Mouse (Mus musculus) ES-CJ7 (cell line): Measurements from ENCODE around the gene Etfdh.
"Not testable (repeated sequence)": the region's sequence is repeated elsewhere in the genome, so short reads cannot be mapped to it uniquely, and the experiment has no call there.

Experiments used
- DNase-seq: peaks from one replicate; pipeline ENCODE4 v3.0.0; 2011; ENCODE audit warnings: low read depth, low spot score

Etfdh gene

DNA sequence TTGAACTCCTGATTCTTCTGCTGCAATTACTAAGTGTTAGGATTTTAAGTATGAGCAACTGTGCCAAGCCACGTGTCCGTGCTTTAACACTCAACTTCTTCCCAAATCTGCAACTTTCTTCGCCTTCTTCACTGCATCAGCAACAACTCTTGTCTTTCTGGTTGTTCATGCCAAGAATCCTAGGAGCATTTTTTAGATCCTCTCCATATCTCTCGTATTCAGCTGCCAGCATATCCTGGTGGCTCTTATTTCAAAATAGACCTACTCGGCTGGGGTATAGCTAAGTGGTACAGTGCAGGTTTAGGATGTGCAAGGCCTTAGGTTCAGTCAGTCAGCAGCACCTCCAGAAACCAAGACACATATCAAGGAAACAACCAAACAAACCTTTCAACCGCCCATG lies 51.7 kb downstream of the Etfdh start:
- DNase-seq, result no peak

DNA sequence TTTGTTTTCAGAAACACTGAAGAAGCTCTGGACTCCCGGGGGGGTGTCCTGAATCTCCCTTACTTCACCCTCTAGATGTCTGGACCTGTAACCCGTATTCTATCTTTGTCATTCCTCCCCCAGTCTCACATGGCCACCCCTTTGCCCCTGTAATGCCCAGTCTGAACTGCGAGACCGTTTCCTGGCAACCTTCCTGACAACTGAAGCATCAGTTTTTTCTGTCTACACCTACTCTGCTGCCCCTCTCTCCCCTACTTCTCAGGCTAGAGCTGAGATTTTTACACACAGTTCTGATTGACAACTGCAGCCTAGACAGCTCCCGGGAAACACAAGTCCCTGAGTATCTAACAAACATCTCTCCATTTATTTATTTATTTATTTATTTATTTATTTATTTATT lies 52.4 kb downstream of the Etfdh start:
- DNase-seq, result no peak

DNA sequence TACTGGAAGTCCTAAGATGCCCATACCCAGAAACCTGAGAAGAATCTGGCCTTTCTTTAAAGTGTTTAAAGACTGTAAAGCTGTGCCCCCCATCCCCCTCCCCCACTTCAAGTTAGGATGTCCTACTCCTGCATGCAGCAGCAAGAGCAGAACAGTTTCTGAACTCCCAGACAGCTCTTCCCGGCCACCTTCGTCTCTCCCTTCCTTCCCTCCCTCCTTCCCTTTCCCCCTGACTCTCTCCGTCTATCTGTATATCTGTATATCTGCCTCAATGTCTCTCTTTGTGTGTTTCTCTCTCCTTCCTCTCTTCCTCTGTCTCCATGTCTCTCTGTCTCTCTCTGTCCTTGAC lies 52.9 kb downstream of the Etfdh start:
- no peak for DNase-seq

DNA sequence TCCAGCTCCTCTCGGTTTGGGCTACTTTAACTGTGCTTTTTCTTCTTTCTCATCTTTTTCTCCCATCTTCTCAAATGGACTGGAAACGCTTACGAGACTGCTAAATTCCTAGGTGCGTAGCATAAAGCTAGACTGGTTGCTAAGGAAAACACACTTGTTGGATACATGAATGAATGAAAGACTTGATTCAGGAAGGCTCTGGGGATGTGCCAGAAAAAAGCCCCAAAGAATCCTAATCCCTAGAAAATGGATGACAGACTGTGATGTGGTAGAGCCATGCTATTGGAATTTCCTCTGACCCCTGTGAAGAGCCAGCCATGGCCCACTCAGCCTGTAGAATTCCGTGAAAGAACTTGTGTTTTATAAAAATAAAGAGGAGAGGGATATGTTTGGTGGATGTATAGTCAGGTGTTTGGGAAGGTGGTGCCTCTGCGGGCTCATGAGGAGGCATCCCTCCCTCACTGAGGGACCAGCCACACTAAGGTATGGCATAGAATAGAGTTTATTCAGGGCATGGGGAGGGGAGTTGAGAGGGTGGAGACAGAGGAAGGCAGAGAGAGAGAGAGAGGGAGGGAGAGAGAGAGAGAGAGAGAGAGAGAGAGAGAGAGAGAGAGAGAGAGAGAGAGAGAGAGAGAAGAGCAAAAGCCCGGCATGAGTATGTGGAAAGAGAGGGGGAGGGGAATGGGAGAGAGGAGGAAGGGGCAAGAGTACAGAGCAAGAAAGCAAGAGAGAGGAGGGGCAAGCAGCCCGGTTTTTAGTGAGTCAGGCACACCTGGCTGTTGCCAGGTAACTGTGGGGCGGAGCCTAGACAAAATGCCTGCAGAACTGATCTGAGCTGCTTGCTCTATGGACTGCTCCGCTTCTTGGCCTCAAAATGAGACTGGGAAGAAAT lies 53.5 kb downstream of the Etfdh start:
- peak; percentile 51 for DNase-seq

DNA sequence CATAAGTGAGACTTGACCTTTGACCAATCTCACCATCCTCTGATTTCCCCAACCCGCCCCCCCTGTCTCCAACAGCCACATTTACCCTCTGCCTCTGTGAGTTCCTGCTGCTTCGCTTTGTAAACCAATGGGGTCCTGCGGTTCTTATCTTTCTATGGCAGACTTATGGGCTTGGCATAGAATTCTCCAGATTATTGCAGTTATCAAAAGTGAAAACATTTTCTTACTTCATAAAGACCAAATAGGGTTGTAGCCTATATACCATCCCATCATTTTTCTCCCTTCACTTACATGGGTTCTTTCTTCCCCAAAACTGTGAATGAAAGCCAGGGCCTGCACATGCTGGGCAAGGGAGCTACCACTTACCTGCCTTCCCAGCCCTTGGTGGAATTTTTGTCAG lies 55.0 kb downstream of the Etfdh start:
- no peak for DNase-seq

DNA sequence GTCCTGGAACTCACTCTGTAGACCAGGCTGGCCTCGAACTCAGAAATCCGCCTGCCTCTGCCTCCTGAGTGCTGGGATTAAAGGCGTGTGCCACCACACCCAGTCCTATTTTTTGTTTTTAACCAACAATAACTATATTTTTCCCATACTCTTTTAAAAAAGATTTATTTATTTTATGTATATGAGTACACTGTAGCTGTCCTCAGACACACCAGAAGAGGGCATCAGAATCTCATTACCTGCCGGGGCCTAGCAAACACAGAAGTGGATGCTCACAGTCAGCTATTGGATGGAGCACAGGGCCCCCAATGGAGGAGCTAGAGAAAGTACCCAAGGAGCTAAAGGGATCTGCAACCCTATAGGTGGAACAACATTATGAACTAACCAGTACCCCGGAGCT lies 55.9 kb downstream of the Etfdh start:
- not testable (repeated sequence) for DNase-seq

- no peak for DNase-seq
Observed at GRCm38 (mm10) chr3:79572399-79572798, 56.9 kb downstream of the Etfdh start.

DNA sequence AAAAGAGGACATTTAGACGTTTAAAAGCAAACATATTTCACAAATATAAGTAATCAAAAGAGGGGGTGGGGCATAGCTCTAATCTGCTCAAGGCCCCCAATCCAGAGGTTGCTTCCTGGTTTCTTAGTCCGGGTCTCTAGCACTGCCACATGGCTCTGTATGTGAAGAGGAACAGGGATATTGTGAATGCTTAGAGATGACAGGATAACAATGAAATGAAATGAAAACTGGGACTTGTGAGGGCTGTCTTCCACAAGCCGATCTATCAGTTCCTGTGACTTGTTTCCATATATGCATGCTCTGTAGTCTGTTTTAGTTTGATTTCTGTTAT lies 60.0 kb downstream of the Etfdh start:
- no peak for DNase-seq

- peak; percentile 70 for DNase-seq
Observed at GRCm38 (mm10) chr3:79568629-79569350, 60.5 kb downstream of the Etfdh start.

DNA sequence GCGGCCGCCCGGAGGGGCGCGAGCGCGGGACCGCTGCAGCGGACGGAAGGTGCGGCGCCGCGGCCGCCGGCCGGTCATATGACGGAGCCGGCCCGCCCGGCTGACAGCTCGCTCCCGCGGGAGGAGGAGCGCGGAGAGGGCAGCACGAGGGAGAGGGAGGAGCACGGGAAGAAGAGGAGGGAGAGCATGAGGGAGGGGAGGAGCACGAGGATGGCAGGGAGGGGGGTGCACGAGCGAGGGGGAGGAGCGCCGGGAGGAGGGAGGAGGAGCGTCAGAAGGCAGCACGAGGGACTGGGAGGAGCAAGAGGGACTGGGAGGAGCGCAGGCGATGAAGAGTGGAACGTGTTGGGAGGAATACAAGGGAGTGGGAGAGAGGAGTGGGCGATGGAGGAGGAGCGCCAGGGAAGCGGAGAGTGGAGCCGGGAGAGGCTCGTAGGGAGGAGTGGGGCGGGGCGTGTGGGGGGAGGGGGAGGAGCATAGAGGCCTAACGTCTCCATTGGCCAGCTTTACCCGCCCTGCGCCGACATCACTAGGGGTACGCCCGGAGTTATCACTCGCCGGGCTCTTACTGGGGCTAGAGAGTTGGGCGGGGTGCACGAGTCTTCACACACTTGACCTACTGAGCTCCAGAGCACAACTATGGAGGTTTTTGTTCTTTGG lies 61.5 kb downstream of the Etfdh start, which contains the start of gene Fnip2:
Gene Fnip2 (minus strand): TSS at position 94 of the 660 bp plus-strand sequence.
- peak; percentile 99 for DNase-seq

GRCm38 (mm10) chr3:79566716-79567691 lies 62.3 kb downstream of the Etfdh start:
- DNase-seq, result no peak

GRCm38 (mm10) chr3:79564875-79565606 lies 64.3 kb downstream of the Etfdh start:
- no peak for DNase-seq

DNA sequence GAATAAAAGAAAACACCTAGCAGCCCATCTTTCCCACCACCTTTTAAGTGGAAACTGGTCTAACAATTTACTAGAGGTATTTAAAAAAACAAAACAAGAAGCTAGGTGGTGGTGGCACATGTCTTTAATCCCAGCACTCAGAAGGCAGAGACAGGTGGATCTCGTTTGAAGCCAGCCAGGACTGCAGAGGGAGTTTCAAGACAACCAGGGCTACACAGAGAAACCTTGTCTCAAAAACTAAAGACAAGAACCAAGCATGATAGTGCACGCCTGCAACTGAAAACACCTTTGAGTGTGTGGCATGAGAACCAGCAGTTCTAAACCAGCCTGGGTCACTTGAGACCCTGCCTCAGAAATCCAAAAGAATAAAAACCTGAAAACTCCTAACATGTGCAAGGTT lies 65.8 kb downstream of the Etfdh start:
- no peak for DNase-seq

DNA sequence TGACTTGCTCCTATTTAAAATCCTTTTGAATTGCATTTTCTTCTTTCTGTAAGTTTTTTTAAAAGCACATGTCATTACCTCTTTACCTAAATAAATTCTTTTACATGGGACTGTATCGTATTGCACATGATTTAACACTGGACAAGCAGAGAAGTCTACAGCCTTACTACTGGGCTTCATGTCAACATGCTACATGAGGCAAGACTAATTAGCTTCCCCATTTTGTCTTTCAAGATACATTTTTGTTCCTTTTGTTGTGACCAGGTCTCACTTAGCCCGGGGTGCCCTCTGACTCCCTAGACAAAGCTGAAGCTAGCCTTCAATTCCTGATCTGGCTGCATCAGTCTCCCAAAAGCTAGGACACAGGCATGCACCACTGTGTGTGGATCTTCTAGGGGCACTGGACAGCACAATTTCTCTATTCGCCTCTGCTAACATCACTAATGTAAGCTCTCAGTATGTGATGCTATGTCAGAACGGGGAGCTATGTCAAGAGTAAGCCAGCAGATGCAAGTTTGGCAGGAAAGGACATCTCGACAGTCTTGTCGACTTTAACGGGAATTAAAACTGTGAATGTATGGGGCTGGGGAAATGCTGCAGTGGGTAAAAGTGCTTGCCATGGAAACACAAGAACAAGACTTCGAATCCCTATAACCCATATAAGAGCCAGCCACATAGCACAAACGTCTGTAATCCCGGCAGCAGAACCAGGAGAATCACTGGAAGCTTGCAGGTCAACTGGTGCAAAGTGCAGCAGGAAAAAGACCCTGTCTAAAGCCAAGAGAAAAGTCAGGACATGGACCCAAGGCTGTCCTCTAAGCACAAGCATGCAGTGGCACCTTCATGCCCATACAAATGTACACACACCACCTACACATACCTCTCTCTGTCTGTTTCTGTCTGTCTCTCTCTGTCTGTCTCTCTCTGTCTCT lies 67.2 kb downstream of the Etfdh start:
- no peak for DNase-seq

GRCm38 (mm10) chr3:79560555-79560954 lies 68.7 kb downstream of the Etfdh start:
- no peak for DNase-seq

DNA sequence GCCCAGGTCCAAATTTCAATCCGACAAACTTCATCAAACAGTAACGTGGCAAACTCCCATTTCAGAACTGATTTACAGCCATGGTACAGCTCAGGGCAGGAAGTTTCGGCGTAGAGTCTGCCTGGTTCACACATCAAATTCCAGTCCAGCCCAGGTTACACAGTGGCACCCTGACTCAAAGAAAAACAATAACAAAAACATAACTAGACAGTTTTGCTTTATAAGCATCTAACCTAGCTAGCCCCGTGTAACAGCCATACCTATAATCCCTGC lies 69.6 kb downstream of the Etfdh start:
- DNase-seq, result no peak

DNA sequence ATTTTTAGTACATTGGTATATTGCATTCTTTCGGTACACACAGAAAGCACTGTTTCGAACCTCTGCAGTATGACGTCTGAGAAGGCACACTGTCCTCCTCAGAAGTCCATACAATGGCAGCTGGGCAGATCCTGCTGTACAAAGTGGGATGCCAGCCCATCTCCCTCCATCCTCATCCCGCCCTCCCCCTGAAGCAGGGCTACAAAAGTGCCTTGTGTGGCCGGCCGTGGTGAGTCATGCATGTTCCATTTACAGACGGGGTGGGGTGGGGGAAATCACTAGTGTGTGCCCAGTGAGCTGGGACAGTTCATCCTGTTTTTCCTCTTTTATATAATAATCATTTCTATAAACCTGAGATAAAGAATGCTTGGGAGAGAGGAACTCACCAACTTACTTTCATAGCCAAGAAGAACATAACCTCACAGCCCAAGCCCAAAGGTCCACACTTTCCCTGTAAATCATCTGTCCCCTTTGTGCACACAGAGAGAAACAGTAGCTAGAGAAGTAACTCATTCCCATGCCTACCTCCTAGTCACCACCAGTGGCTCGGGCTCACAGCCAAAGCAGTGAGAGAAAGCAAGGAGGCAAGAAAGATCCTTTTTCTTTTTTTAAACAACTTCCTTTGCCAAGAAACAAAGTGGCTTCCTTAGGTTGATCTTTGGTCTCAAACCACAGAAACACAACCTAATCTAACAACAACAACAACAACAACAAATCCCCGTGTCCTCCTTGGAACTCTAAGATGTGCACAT lies 70.1 kb downstream of the Etfdh start:
- DNase-seq, result no peak

DNA sequence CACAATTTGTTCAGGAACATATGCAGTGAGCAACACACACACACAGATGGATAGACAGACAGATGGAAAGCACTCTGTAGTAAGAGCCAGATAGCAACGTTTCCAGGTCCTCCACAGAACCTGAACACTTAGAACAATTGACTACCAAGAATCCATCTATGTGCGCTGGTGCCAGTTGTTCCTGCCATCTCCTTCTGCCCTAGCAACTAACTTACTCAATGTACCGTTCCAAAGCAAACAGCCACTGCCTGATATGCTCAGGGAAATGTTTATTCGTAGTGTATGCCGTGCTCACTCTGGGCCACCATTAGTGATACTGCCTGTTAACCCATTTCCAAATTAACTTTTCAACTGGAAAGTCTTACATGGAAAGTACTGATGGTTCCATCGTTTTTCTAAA lies 74.2 kb downstream of the Etfdh start:
- DNase-seq, result no peak
